Mouse (Mus musculus) liver (tissue): ENCODE measurements around the gene Cacna2d2.
"Not testable (repeated sequence)": the region's sequence is repeated elsewhere in the genome, so short reads cannot be mapped to it uniquely, and the experiment has no call there.

Source experiments
- DNase-seq: peaks from one replicate; pipeline ENCODE4 v3.0.0-alpha.2; 2020; ENCODE audit warnings: mixed read lengths

Cacna2d2 gene

GRCm38 (mm10) chr9:107556346-107556745 is 156.9 kb downstream of the Cacna2d2 start:
- peak; percentile 41 for DNase-seq

GRCm38 (mm10) chr9:107563029-107563581 is 163.7 kb downstream of the Cacna2d2 start, which contains the start of gene Tusc2:
Gene Tusc2, plus strand, starts transcription at chr9:107563255.
- DNase-seq = peak; percentile 95

- not testable (repeated sequence) for DNase-seq
These were observed 166.1 kb downstream of the Cacna2d2 start for GRCm38 (mm10) chr9:107565556-107565955.

- DNase-seq = peak; percentile 91
These were observed 166.8 kb downstream of the Cacna2d2 start for GRCm38 (mm10) chr9:107566041-107566709.

DNA sequence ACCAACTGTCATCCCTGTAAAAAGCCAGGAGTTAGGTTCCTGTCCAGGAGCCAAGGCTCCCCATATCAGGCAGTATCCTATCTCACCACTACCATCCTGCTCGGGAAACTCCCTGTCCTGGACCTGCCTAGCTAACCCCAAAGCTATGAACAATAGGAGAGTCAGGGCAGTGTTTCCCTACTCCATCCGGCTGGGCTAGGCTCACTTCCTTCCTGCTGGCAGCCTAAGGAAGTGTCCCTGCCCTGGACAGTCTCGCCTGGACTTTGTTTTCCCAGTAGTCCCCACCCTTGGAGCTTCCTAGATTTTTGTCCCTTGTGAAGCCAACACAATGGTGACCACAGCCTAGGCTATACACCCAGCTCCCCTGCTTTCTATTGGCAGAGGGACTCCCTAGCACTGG is 167.4 kb downstream of the Cacna2d2 start:
- no peak for DNase-seq

- DNase-seq = peak; percentile 62
These were observed 168.4 kb downstream of the Cacna2d2 start, which contains the start of gene Hyal2 for GRCm38 (mm10) chr9:107567702-107568319. Gene Hyal2, plus strand, starts transcription at chr9:107567945.

DNA sequence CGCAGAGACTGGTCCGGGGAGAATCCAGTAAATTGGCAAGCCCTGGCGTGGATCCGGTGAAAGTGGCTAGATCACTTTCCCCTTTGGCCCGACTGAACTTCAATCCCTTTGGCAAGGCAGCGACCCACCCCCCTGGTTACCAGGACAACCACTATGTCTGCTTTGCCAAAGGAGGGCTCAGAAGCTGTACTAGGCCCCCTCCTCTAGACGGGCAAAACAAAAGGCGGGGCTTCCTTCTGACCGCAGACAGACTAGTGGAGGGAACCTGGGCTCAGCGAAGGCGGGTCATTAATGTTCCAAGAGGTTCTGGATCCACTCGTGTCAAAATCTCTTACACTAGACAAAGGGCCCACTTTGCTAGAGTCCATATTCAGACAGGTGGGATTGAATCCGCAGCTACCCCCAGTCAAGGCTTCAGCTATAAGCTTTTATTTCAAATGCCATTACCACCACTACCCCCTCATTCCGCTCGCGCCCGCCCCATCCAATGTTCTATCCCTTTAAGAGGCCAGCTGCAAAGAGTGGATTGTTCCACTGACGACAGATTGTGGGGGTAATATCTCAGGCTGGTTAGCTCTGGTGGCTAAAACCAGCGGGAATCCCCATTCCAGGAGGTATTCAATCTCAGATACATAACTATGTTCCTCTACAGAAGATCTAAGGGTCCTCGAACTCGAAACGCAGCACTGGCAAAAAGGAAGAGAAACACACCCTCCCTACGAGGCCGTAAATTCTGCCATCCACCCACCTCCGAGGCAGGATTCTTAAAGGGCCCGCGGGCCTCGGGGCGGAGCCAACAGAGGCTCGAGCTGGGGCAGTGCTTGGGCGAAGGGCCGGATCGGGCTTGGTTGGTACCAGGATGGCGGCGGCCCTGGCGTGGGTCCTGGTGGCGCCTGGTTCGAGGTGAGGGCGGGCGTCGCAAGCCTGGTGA is 169.2 kb downstream of the Cacna2d2 start:
- peak; percentile 91 for DNase-seq

- DNase-seq = no peak
These were observed 169.9 kb downstream of the Cacna2d2 start for GRCm38 (mm10) chr9:107569270-107569669.

DNA sequence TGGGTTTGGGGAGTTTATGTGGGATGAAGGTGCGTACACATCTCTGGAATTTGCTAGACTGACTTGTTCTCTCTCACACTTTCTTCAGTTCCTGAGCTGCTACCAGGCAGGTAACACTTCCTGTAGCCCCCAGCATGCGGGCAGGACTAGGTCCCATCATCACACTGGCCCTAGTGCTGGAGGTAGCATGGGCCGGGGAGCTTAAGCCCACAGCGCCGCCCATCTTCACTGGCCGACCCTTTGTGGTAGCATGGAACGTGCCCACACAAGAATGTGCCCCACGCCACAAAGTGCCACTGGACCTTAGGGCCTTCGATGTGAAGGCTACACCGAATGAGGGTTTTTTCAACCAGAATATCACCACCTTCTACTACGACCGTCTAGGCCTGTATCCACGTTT is 170.6 kb downstream of the Cacna2d2 start:
- no peak for DNase-seq

- DNase-seq = peak; percentile 83
These were observed 171.4 kb downstream of the Cacna2d2 start for GRCm38 (mm10) chr9:107570845-107571244.

GRCm38 (mm10) chr9:107571534-107572326 is 172.3 kb downstream of the Cacna2d2 start:
- DNase-seq = peak; percentile 76

GRCm38 (mm10) chr9:107572327-107572662 is 172.9 kb downstream of the Cacna2d2 start:
- no peak for DNase-seq

- not testable (repeated sequence) for DNase-seq
These were observed 174.4 kb downstream of the Cacna2d2 start for GRCm38 (mm10) chr9:107573774-107574173.

DNA sequence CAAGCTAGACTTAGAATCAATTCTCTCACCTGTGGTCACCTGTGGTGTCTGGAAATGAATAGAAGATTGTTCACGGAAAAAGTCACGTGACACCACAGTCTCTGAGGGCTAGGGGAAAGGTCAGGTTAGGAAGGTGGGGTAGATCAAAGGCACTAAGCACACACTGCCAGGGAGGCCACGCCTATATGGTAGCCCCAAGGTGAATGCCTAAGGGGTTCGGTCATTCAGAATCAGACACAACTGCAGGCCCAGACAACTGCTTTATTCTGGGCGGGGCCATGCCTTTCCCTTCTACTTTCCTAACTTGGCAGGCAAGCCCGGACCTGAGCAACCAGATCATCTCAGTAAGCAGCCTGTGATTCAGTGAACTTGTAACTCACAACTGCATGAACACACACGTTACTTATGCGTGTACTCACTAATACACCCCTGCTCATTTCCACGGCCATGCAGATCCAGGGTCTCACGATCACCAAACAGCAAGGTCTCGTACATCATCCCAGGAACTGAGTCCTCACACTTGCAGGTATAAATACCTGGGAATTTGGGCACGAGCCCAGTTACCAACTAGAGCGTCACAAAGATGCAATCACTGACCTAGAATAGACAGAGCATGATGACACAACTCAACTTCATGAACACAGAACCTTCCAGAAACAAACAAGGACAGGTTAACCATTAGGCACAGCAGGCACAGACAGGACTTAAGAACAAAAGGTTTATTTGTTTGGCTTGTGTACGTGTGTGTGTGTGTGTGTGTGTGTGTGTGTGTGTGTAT is 176.4 kb downstream of the Cacna2d2 start:
- DNase-seq = peak; percentile 12

DNA sequence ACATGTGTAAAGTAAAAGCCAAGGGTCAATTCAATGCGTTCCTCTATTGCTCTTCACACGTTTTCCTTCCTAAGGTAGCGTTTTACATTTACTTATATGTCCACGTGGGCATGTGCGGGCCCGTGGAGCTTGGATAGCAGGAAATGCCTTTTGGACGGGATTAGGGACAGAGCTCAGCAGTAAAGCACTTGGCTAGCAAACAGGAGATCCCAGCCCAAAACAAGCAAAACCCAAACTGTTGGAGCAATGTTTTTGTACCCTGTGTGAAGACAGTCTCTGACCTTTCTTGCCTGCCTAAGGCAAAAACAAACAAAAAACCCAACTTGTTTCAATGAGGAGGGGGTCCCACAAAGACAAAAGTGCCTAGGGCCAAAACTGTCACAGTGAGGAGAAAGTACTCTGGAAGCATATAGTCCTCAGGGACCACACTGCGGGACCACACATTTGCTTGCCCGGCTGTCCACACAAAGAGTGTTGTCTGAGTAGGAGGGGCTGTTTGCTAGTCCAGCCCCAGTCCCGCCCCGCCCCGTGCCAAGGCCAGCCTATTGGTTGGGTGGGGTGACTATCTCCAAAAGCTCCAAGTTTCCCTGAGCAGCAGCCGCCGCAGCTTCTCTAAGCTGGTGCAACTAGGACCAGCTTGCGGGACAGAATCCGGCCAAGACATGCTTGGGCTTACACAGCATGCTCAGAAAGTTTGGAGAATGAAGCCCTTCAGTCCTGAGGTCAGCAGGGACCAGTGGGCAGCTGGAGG is 177.1 kb downstream of the Cacna2d2 start, which contains the start of gene Hyal1:
Hyal1 (plus strand) TSS at position 571 of the 751 bp plus-strand sequence.
- peak; percentile 95 for DNase-seq

GRCm38 (mm10) chr9:107577871-107578270 is 178.5 kb downstream of the Cacna2d2 start:
- no peak for DNase-seq

DNA sequence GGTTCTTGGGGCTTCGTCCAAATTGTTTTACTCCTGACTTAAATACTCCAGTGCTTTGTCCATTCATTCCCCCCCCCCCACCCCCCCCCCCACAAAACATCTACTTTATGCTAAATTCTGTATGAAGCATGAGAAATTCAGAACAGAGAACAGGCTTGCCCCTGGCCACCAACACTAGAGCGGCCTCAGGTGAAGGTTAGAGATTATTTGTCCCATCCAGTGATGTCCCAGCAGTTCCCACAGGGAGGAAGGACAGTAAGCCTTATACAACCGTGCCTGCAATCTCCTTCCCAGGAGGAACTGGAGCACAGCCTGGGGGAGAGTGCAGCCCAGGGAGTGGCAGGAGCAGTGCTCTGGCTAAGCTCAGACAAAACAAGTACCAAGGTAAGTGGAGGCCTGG is 179.2 kb downstream of the Cacna2d2 start, which contains the start of gene Naa80:
Naa80 (plus strand) TSS at position 301 of the 400 bp plus-strand sequence.
- no peak for DNase-seq
